Mouse (Mus musculus): Measurements from ENCODE around the gene Nlgn1.

The Nlgn1 gene

GRCm38 (mm10) chr3:25775437-25775836 is 556.8 kb downstream of the Nlgn1 start:
- DNase-seq, result no peak

- no peak for DNase-seq
Observed at GRCm38 (mm10) chr3:25773908-25774307, 558.4 kb downstream of the Nlgn1 start.

- DNase-seq, result no peak
Observed at GRCm38 (mm10) chr3:25773467-25773866, 558.8 kb downstream of the Nlgn1 start.

GRCm38 (mm10) chr3:25763689-25764088 is 568.6 kb downstream of the Nlgn1 start:
- no peak for DNase-seq

GRCm38 (mm10) chr3:25757813-25758212 is 574.4 kb downstream of the Nlgn1 start:
- no peak for DNase-seq

GRCm38 (mm10) chr3:25724111-25724510 is 608.1 kb downstream of the Nlgn1 start:
- DNase-seq, result no peak

- no peak for DNase-seq
Observed at GRCm38 (mm10) chr3:25721464-25721863, 610.8 kb downstream of the Nlgn1 start.

GRCm38 (mm10) chr3:25707380-25707779 is 624.9 kb downstream of the Nlgn1 start:
- no peak for DNase-seq

- no peak for DNase-seq
Observed at GRCm38 (mm10) chr3:25697231-25697630, 635.0 kb downstream of the Nlgn1 start.

GRCm38 (mm10) chr3:25688789-25689464 is 643.3 kb downstream of the Nlgn1 start:
- no peak for DNase-seq

- no peak for DNase-seq
Observed at GRCm38 (mm10) chr3:25683696-25684095, 648.6 kb downstream of the Nlgn1 start.

- DNase-seq, result peak; percentile 93
Observed at GRCm38 (mm10) chr3:25679373-25679772, 652.9 kb downstream of the Nlgn1 start.

- DNase-seq, result no peak
Observed at GRCm38 (mm10) chr3:25675888-25676287, 656.4 kb downstream of the Nlgn1 start.

- no peak for DNase-seq
Observed at GRCm38 (mm10) chr3:25675069-25675468, 657.2 kb downstream of the Nlgn1 start.

- no peak for DNase-seq
Observed at GRCm38 (mm10) chr3:25673408-25673807, 658.9 kb downstream of the Nlgn1 start.

- no peak for DNase-seq
Observed at GRCm38 (mm10) chr3:25672779-25673178, 659.5 kb downstream of the Nlgn1 start.

GRCm38 (mm10) chr3:25663464-25663863 is 668.8 kb downstream of the Nlgn1 start:
- DNase-seq, result no peak

GRCm38 (mm10) chr3:25660285-25660684 is 672.0 kb downstream of the Nlgn1 start:
- no peak for DNase-seq

GRCm38 (mm10) chr3:25658006-25658405 is 674.3 kb downstream of the Nlgn1 start:
- DNase-seq, result no peak

- DNase-seq, result no peak
Observed at GRCm38 (mm10) chr3:25657074-25657473, 675.2 kb downstream of the Nlgn1 start.

GRCm38 (mm10) chr3:25653010-25653409 is 679.2 kb downstream of the Nlgn1 start:
- DNase-seq, result no peak

- DNase-seq, result no peak
Observed at GRCm38 (mm10) chr3:25645895-25646691, 686.2 kb downstream of the Nlgn1 start.

GRCm38 (mm10) chr3:25629198-25629597 is 703.1 kb downstream of the Nlgn1 start:
- DNase-seq, result no peak

GRCm38 (mm10) chr3:25606597-25606996 is 725.7 kb downstream of the Nlgn1 start:
- DNase-seq, result no peak
